Mouse (Mus musculus): ENCODE results near the gene Plekha8.

DNA sequence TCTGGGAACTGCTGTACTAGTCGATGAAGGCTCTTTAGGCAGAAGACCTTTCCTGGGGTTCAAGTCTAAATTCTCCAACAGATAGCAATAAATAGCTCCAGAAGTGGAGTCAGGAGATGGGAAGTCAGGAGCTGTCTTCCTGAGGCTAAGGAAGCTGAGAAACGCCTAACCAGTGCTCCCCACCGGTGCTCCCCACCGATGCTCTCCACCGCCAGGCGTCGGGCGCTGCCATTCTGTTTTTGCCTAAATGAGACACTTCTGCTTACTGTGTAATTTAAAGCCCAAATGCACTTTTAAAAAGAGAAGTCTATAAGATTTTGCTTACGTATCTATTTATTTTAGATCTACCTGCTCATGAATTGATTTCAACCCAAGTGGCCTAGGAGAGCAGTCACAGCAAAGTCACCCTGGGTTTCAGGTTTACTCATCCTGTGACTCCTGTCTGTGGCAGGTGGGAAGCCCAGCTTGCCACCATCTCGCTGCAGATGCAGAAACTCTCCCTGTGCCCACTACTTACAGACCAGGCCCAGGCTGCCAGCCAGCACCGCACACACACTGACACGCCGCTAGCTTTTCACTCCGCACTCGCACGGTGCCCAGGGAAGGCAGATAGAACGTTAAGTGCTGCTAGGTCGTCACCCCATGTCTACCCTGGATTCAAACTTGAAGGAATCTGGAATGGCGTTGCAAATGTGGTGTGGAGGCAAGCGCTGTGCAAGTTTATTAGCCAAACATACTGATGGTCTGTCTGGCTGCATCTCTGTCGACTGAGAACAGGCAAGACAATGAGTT, 92.2 kb downstream of the Plekha8 start:
- no peak for TF ChIP-seq CTCF (IDR thresholded peaks at IDR 0.05; ENCODE audit: low read depth)
- TF ChIP-seq EP300 (IDR thresholded peaks at IDR 0.05; ENCODE audit: low read depth): no peak

Data from liver, embryonic 14.5 days (tissue).